Mouse (Mus musculus): ENCODE results near the gene Cfap73.

- TF ChIP-seq POLR2A (IDR thresholded peaks at IDR 0.05; ENCODE audit: borderline replicate concordance, control insufficient read depth, low read depth, low read length): no peak
- TF ChIP-seq CTCF (IDR thresholded peaks at IDR 0.05; ENCODE audit: control insufficient read depth, insufficient read depth, low read length): no peak
Measured at GRCm38 (mm10) chr5:120656281-120656751, 22.3 kb upstream of the Cfap73 start.

Data from bone marrow, adult 2 months (tissue).